Mouse (Mus musculus) small intestine, adult 2 months (tissue): ENCODE measurements around the gene Nxph4. TPM values are rescaled to one million over a fixed set of nuclear protein-coding genes. Genes with fewer than 3 reads are reported as not detected.

ENCODE experiments used
- H3K27ac ChIP-seq: fragments of 200-500 bp; 2 replicates; pipeline ENCODE4 v1.5.1; 2012; ENCODE audit warnings: low read depth, low read length, control low read depth, inconsistent platforms; ENCODE audit not compliant: insufficient read depth
- H3K27me3 ChIP-seq: fragments of 200-500 bp; 2 replicates; pipeline ENCODE4 v1.6.1; 2012; ENCODE audit warnings: mild to moderate bottlenecking, moderate library complexity, low read length, inconsistent platforms; ENCODE audit not compliant: control insufficient read depth, insufficient read depth
- H3K36me3 ChIP-seq: fragments of 200-500 bp; 2 replicates; pipeline ENCODE4 v1.6.1; 2012; ENCODE audit warnings: mild to moderate bottlenecking, low read length, control low read depth, inconsistent platforms; ENCODE audit not compliant: control insufficient read depth, insufficient read depth
- H3K4me1 ChIP-seq: fragments of 200-500 bp; 2 replicates; pipeline ENCODE4 v1.6.1; 2012; ENCODE audit warnings: low read length, inconsistent platforms, mixed read lengths; ENCODE audit not compliant: control insufficient read depth, insufficient read depth, insufficient read length
- H3K4me3 ChIP-seq: fragments of 200-500 bp; 2 replicates; pipeline ENCODE4 v1.5.1; 2012; ENCODE audit warnings: low read depth, mild to moderate bottlenecking, control low read depth, inconsistent platforms, low read length, moderate library complexity
- CTCF ChIP-seq: fragments of 200-500 bp; IDR thresholded peaks from 2 replicates; pipeline ENCODE4 v1.5.1; 2012; ENCODE audit warnings: low read depth, mild to moderate bottlenecking, control low read depth, inconsistent platforms, low read length, moderate library complexity, mixed read lengths; ENCODE audit not compliant: insufficient replicate concordance, insufficient read length; ENCODE audit errors: extremely low read depth
- POLR2A ChIP-seq: fragments of 200-500 bp; IDR thresholded peaks from 2 replicates; pipeline ENCODE4 v1.6.1; 2012; ENCODE audit warnings: low read depth, mild to moderate bottlenecking, control low read depth, inconsistent platforms, low read length, moderate library complexity
- WGBS: fragments of 180-500 bp; shearing (Covaris S2); methylation state at CpG from one replicate; pipeline ENCODE4 v1.1.7; 2018; 5-methylcytosine and 5-hydroxymethylcytosine counted together
- polyA plus RNA-seq: library from polyadenylated mRNA; depleted of rRNA; stranded (reverse); fragments of >200 nt; gene quantifications from 2 replicates; pipeline ENCODE4 v1.2.3, GENCODE M21; 2012

The Nxph4 gene
- polyA plus RNA-seq, 1 experiment, result 0.41 TPM

- Histone ChIP-seq H3K27ac (no peak overlapping the region), H3K36me3 (peaks cover 75% of the 10 kb centered on the region), H3K4me1 (peaks cover 2% of the 10 kb centered on the region; the same call in 1 of the 2 replicates), H3K27me3 (no peaks in the 10 kb centered on the region), H3K4me3 (no peak overlapping the region)
- 80% methylated on average over 3 of the region's 3 CpGs for WGBS
- TF ChIP-seq CTCF (no peak), POLR2A (no peak)
These were observed 9.6 kb upstream of the Nxph4 start for GRCm38 (mm10) chr10:127543916-127544315.

GRCm38 (mm10) chr10:127542720-127543119 is 8.4 kb upstream of the Nxph4 start:
- Histone ChIP-seq H3K4me1 (peaks cover 2% of the 10 kb centered on the region; the same call in 1 of the 2 replicates), H3K36me3 (peaks cover 67% of the 10 kb centered on the region), H3K27ac (no peak overlapping the region), H3K27me3 (no peaks in the 10 kb centered on the region), H3K4me3 (no peak overlapping the region)
- WGBS, result 75% methylated on average over 6 of the region's 6 CpGs
- TF ChIP-seq POLR2A, result no peak
- TF ChIP-seq CTCF, result no peak

DNA sequence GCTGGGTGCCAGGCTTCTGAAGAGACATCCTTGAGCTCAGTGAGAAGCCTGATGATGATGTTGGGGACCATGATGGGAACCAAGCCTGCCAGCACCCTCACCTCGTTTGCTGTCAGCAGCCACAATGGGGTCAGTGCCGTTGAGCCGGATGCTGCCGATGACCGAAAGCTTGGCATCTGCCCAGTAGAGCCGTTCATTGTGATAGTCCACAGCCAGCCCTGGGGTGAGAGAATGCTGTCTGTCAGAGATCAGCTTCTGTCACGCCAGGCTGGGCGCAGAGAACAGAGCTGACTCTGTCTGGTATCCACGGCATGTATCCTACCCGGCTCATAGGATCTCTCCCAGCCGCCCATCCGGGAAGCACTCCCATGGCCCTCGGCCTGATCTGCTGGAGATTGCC is 7.7 kb upstream of the Nxph4 start:
- 87% methylated on average over 13 of the region's 13 CpGs for WGBS
- Histone ChIP-seq H3K36me3 (peaks cover 64% of the 10 kb centered on the region), H3K4me1 (peaks cover 2% of the 10 kb centered on the region; the same call in 1 of the 2 replicates), H3K4me3 (no peak overlapping the region), H3K27me3 (no peaks in the 10 kb centered on the region), H3K27ac (no peak overlapping the region)
- TF ChIP-seq CTCF, result no peak
- TF ChIP-seq POLR2A, result no peak

GRCm38 (mm10) chr10:127541510-127541909 is 7.2 kb upstream of the Nxph4 start:
- TF ChIP-seq CTCF, result no peak
- no peak for TF ChIP-seq POLR2A
- no peak overlapping the region for H3K27ac ChIP-seq
- WGBS, result 86% methylated on average over 8 of the region's 8 CpGs
- peaks cover 2% of the 10 kb centered on the region; the same call in 1 of the 2 replicates for H3K27me3 ChIP-seq
- peaks cover 59% of the 10 kb centered on the region for H3K36me3 ChIP-seq
- peaks cover 2% of the 10 kb centered on the region; the same call in 1 of the 2 replicates for H3K4me1 ChIP-seq
- H3K4me3 ChIP-seq, result no peak overlapping the region

DNA sequence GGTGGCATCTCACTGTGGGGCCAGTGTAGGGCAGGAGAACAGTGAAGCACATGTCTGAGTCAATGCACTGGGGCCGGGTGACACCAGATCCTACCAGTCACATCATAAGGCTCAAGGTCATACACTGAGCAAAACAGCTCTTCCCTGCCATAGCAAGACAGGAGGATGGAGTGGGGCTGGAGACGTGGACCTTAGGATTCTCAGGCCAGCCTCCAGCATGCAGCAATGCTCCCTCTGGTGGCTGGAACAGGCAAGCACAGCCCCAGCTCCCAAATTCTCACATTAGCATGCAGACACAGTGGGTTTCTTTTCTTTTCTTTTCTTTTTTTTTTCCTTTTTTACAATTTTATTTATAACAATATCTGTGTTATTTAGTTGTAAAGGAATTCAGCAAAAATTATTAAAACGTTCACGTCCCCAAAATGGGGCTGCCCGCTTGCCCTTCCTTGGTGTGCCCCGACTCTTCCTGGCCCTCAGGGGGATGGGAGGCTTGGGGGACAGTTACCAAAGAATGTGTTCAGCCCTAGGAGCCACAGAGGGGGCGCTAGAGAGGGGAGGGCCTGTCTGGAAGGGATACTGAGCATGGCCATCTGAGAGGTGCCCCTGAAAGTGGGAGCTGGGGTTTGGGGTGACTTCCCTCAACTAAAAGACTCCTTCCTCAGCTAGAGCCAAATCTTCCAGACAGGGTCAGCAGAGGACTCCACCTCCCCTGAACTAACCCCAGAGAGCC is 3.7 kb upstream of the Nxph4 start:
- TF ChIP-seq POLR2A (no peak), CTCF (peak; percentile 92)
- H3K27ac ChIP-seq, result no peak overlapping the region
- H3K27me3 ChIP-seq, result peaks cover 26% of the 10 kb centered on the region
- peaks cover 31% of the 10 kb centered on the region for H3K36me3 ChIP-seq
- WGBS, result 34% methylated on average over 7 of the region's 7 CpGs
- peaks cover 12% of the 10 kb centered on the region for H3K4me1 ChIP-seq
- H3K4me3 ChIP-seq, result no peak overlapping the region

DNA sequence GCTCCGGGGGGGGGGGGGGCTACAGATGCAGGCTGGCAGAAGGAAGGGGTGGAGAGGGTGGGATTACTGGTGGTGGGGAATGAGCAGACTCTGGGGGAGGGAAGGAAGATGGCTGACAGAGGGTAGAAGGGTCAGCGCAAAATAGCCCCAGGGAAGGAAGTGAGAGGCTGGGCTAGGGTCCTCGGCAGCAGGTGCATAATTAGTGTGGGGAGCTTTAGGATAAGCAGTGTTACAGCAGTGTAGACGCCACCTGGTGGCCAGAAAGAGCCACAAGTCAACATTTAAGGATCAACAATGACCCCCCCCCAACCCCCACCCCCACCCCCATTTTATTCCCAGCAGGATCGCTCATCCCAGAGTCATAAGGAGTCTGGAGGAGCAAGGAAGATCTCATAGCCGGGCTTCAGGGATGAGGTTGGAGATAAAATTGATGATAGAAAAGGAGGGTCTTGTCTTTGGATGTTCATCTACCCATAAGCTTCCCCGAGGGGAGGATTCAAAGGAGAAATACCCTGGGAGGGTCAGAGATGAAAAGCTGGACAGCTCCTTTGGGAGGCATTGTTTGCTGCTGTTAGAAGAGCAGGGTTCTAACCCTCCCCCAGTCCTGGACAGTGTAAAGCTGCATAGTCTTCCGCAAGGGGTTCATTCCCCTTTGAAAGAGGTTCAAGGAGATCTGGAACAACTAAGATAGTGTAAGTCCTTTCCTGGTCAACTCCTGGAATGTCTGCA is 2.4 kb upstream of the Nxph4 start:
- Histone ChIP-seq H3K4me3 (no peak overlapping the region), H3K36me3 (peaks cover 21% of the 10 kb centered on the region), H3K27me3 (peaks cover 38% of the 10 kb centered on the region), H3K4me1 (peaks cover 12% of the 10 kb centered on the region), H3K27ac (no peak overlapping the region)
- peak; percentile 65; the same call in 1 of the 2 replicates for TF ChIP-seq CTCF
- no peak for TF ChIP-seq POLR2A
- 13% methylated on average over 8 of the region's 8 CpGs for WGBS

GRCm38 (mm10) chr10:127534929-127535384 is 598 bp upstream of the Nxph4 start:
- WGBS, result 3% methylated on average over 30 of the region's 30 CpGs
- no peak overlapping the region for H3K27ac ChIP-seq
- peak overlapping the region; percentile 39 for H3K4me3 ChIP-seq
- peaks cover 9% of the 10 kb centered on the region for H3K36me3 ChIP-seq
- peaks cover 56% of the 10 kb centered on the region for H3K27me3 ChIP-seq
- H3K4me1 ChIP-seq, result peaks cover 12% of the 10 kb centered on the region
- TF ChIP-seq CTCF, result no peak
- no peak for TF ChIP-seq POLR2A
